Mouse (Mus musculus): ENCODE measurements at regions not wholly inside any gene's neighbourhood (a gene's known extent, or its start where the extent isn't known, plus 50 kb on each side); places are given as distances from the start of the nearest gene placed in this dataset.

GRCm38 (mm10) chr13:88459474-88460173 is 361.6 kb upstream of the Edil3 start:
- DNase-seq (ENCODE audit: low spot score) = no peak
- no peaks in the 10 kb centered on the region for H3K9me3 ChIP-seq (ENCODE audit: control insufficient read depth, low read length)
- TF ChIP-seq POLR2A (IDR thresholded peaks at IDR 0.05; ENCODE audit: borderline replicate concordance, extremely low read depth, insufficient read depth, insufficient read length) = no peak
- 69% methylated on average over 2 of the region's 2 CpGs for WGBS
- H3K36me3 ChIP-seq (ENCODE audit: control insufficient read depth, insufficient read depth, low read length) = no peaks in the 10 kb centered on the region
- no peak overlapping the region for H3K4me3 ChIP-seq (replicated peaks; ENCODE audit: low read length)
- ATAC-seq (ENCODE audit: low FRiP score, low read depth) = no peak
- no peaks in the 10 kb centered on the region for H3K27me3 ChIP-seq (ENCODE audit: control insufficient read depth, insufficient read depth, low read length)
- no peak overlapping the region for H3K27ac ChIP-seq (replicated peaks; ENCODE audit: low read depth, low read length)
- H3K9ac ChIP-seq (ENCODE audit: low read depth, low read length, severe bottlenecking) = no peak overlapping the region
- no peak overlapping the region for H3K4me2 ChIP-seq (replicated peaks; ENCODE audit: low read depth, low read length, severe bottlenecking)
- H3K4me1 ChIP-seq (ENCODE audit: control insufficient read depth, insufficient read depth, low read length) = no peaks in the 10 kb centered on the region

GRCm38 (mm10) chr13:88490104-88490503 is 331.2 kb upstream of the Edil3 start:
- H3K4me1 ChIP-seq (ENCODE audit: control insufficient read depth, insufficient read depth, low read length) = no peaks in the 10 kb centered on the region
- H3K4me2 ChIP-seq (replicated peaks; ENCODE audit: low read depth, low read length, severe bottlenecking) = no peak overlapping the region
- H3K36me3 ChIP-seq (ENCODE audit: control insufficient read depth, insufficient read depth, low read length) = no peaks in the 10 kb centered on the region
- DNase-seq (ENCODE audit: low spot score) = no peak
- WGBS = 77% methylated on average over 10 of the region's 10 CpGs
- no peak overlapping the region for H3K4me3 ChIP-seq (replicated peaks; ENCODE audit: low read length)
- H3K9ac ChIP-seq (ENCODE audit: low read depth, low read length, severe bottlenecking) = no peak overlapping the region
- no peak overlapping the region for H3K27ac ChIP-seq (replicated peaks; ENCODE audit: low read depth, low read length)
- ATAC-seq (ENCODE audit: low FRiP score, low read depth) = peak; percentile 15; the same call in 1 of the 2 replicates
- H3K9me3 ChIP-seq (ENCODE audit: control insufficient read depth, low read length) = no peaks in the 10 kb centered on the region
- no peak for TF ChIP-seq POLR2A (IDR thresholded peaks at IDR 0.05; ENCODE audit: borderline replicate concordance, extremely low read depth, insufficient read depth, insufficient read length)
- H3K27me3 ChIP-seq (ENCODE audit: control insufficient read depth, insufficient read depth, low read length) = no peaks in the 10 kb centered on the region

- Histone ChIP-seq H3K27ac (replicated peaks; ENCODE audit: low read depth, low read length) (no peak overlapping the region), H3K9me3 (ENCODE audit: control insufficient read depth, low read length) (no peaks in the 10 kb centered on the region), H3K4me2 (replicated peaks; ENCODE audit: low read depth, low read length, severe bottlenecking) (no peak overlapping the region), H3K36me3 (ENCODE audit: control insufficient read depth, insufficient read depth, low read length) (no peaks in the 10 kb centered on the region), H3K4me3 (replicated peaks; ENCODE audit: low read length) (no peak overlapping the region), H3K27me3 (ENCODE audit: control insufficient read depth, insufficient read depth, low read length) (no peaks in the 10 kb centered on the region), H3K4me1 (ENCODE audit: control insufficient read depth, insufficient read depth, low read length) (no peaks in the 10 kb centered on the region), H3K9ac (ENCODE audit: low read depth, low read length, severe bottlenecking) (no peak overlapping the region)
- TF ChIP-seq POLR2A (IDR thresholded peaks at IDR 0.05; ENCODE audit: borderline replicate concordance, extremely low read depth, insufficient read depth, insufficient read length) = no peak
- WGBS = 76% methylated on average over 1 of the region's 1 CpGs
- DNase-seq (ENCODE audit: low spot score) = no peak
- no peak for ATAC-seq (ENCODE audit: low FRiP score, low read depth)
Measured at GRCm38 (mm10) chr13:88510850-88511554, 310.3 kb upstream of the Edil3 start.

GRCm38 (mm10) chr13:88534796-88535195 is 286.5 kb upstream of the Edil3 start:
- no peaks in the 10 kb centered on the region for H3K36me3 ChIP-seq (ENCODE audit: control insufficient read depth, insufficient read depth, low read length)
- ATAC-seq (ENCODE audit: low FRiP score, low read depth) = no peak

GRCm38 (mm10) chr13:88554504-88554903 is 266.8 kb upstream of the Edil3 start:
- H3K4me1 ChIP-seq (ENCODE audit: control insufficient read depth, insufficient read depth, low read length) = no peaks in the 10 kb centered on the region
- DNase-seq (ENCODE audit: low spot score) = no peak
- H3K36me3 ChIP-seq (ENCODE audit: control insufficient read depth, insufficient read depth, low read length) = no peaks in the 10 kb centered on the region
- WGBS = 59% methylated on average over 2 of the region's 2 CpGs
- no peak overlapping the region for H3K27ac ChIP-seq (replicated peaks; ENCODE audit: low read depth, low read length)
- TF ChIP-seq POLR2A (IDR thresholded peaks at IDR 0.05; ENCODE audit: borderline replicate concordance, extremely low read depth, insufficient read depth, insufficient read length) = no peak
- H3K4me3 ChIP-seq (replicated peaks; ENCODE audit: low read length) = no peak overlapping the region
- H3K4me2 ChIP-seq (replicated peaks; ENCODE audit: low read depth, low read length, severe bottlenecking) = no peak overlapping the region
- H3K9ac ChIP-seq (ENCODE audit: low read depth, low read length, severe bottlenecking) = no peak overlapping the region
- no peak for ATAC-seq (ENCODE audit: low FRiP score, low read depth)
- no peaks in the 10 kb centered on the region for H3K27me3 ChIP-seq (ENCODE audit: control insufficient read depth, insufficient read depth, low read length)
- H3K9me3 ChIP-seq (ENCODE audit: control insufficient read depth, low read length) = no peaks in the 10 kb centered on the region

More at GRCm38 (mm10) chr13:88534796-88535195, 286.5 kb upstream of the Edil3 start:
- Histone ChIP-seq H3K9me3 (ENCODE audit: control insufficient read depth, low read length) (no peaks in the 10 kb centered on the region), H3K4me1 (ENCODE audit: control insufficient read depth, insufficient read depth, low read length) (no peaks in the 10 kb centered on the region), H3K4me2 (replicated peaks; ENCODE audit: low read depth, low read length, severe bottlenecking) (no peak overlapping the region), H3K9ac (ENCODE audit: low read depth, low read length, severe bottlenecking) (no peak overlapping the region), H3K27me3 (ENCODE audit: control insufficient read depth, insufficient read depth, low read length) (no peaks in the 10 kb centered on the region), H3K4me3 (replicated peaks; ENCODE audit: low read length) (no peak overlapping the region), H3K27ac (replicated peaks; ENCODE audit: low read depth, low read length) (no peak overlapping the region)
- no peak for TF ChIP-seq POLR2A (IDR thresholded peaks at IDR 0.05; ENCODE audit: borderline replicate concordance, extremely low read depth, insufficient read depth, insufficient read length)
- no peak for DNase-seq (ENCODE audit: low spot score)
